Mouse (Mus musculus): ENCODE results near the gene Syt1. TPM values are rescaled to one million over a fixed set of nuclear protein-coding genes. Genes with fewer than 3 reads are reported as not detected.

The Syt1 gene
- polyA plus RNA-seq, 1 experiment from 2014 or later, result 16.9 TPM

DNA sequence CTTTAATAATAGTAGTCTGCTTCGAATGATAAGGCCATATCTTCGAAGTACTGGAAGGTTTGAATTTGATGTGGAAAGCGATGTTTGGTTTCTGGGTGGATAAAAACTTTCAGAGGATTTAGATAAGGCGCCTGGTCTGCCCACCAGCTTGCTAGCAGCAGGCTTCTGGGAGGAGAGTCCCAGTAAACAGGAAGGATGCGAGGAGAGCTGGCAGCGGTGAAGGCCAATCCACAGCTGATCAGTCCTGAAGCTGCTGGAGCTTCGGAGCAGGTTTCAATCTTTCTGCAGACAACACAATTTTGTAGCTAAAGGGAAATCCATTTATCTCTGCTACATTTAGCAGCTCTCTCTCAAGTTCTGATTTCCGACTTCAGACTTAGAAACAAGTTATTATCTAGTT, 358.7 kb downstream of the Syt1 start:
- WGBS, result 88% methylated on average over 8 of the region's 8 CpGs

DNA sequence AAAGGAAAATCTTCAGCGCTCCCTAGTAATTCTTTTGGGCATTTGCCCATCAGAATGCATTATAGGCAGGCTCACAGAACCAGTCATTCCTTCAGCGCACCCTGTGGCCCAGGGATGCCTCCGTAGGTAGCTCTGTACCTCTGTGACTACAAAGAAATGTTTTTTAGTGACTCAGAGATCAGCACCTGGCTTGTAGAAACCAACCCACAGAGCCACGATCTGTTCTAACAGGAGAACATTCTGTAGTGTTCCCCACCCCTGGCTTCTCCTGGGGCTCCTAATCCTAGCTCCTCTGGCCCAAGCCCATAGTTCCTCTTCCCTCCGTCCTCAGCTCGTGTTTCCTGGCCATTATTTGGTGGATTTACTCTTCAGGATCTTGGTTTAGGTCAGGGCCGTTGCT, 361.6 kb downstream of the Syt1 start:
- H3K27me3 ChIP-seq (ENCODE audit: control insufficient read depth, insufficient read depth, low read length), result no peaks in the 10 kb centered on the region
- H3K4me3 ChIP-seq (ENCODE audit: low read depth, low read length), result no peak overlapping the region
- H3K9ac ChIP-seq (ENCODE audit: low read length), result no peak overlapping the region
- no peak for DNase-seq (ENCODE audit: low spot score)
- 76% methylated on average over 7 of the region's 7 CpGs for WGBS
- no peak for ATAC-seq (replicated peaks; ENCODE audit: low FRiP score)
- no peaks in the 10 kb centered on the region for H3K4me1 ChIP-seq (replicated peaks; ENCODE audit: control insufficient read depth, insufficient read depth, low read length)
- no peak overlapping the region for H3K4me2 ChIP-seq (ENCODE audit: low read depth, low read length, severe bottlenecking)
- no peaks in the 10 kb centered on the region for H3K9me3 ChIP-seq (ENCODE audit: control insufficient read depth, low read length)
- H3K36me3 ChIP-seq (ENCODE audit: control insufficient read depth, insufficient read depth, low read length), result no peaks in the 10 kb centered on the region
- H3K27ac ChIP-seq (ENCODE audit: low read depth, low read length), result no peak overlapping the region

More for the DNA sequence above, 358.7 kb downstream of the Syt1 start:
- H3K4me2 ChIP-seq (ENCODE audit: low read depth, low read length, severe bottlenecking), result no peak overlapping the region
- no peaks in the 10 kb centered on the region for H3K27me3 ChIP-seq (ENCODE audit: control insufficient read depth, insufficient read depth, low read length)
- H3K27ac ChIP-seq (ENCODE audit: low read depth, low read length), result no peak overlapping the region
- DNase-seq (ENCODE audit: low spot score) (no peak), ATAC-seq (replicated peaks; ENCODE audit: low FRiP score) (no peak)
- no peak overlapping the region for H3K9ac ChIP-seq (ENCODE audit: low read length)
- no peak overlapping the region for H3K4me3 ChIP-seq (ENCODE audit: low read depth, low read length)
- no peaks in the 10 kb centered on the region for H3K36me3 ChIP-seq (ENCODE audit: control insufficient read depth, insufficient read depth, low read length)
- H3K4me1 ChIP-seq (replicated peaks; ENCODE audit: control insufficient read depth, insufficient read depth, low read length), result no peaks in the 10 kb centered on the region
- no peaks in the 10 kb centered on the region for H3K9me3 ChIP-seq (ENCODE audit: control insufficient read depth, low read length)

DNA sequence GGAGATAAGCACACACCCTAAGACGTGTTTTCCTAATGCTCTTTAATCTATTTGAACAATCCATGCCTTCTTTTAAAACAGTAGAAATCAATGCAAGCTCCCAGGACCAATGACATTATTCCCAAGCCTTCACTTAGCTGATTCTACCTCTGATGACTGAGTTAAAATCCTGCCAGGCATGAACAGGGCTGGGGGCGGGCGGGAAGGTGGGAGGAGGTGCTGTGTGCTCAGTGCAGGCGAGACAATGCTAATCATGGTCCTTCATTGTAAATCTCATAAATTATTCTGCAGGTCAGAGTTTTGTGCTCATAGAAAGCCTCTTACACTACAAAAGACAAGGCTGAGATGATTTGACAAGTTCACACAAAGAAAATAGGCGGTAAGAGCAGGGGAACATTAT, 366.9 kb downstream of the Syt1 start:
- Histone ChIP-seq H3K9ac (ENCODE audit: low read length) (no peak overlapping the region), H3K9me3 (ENCODE audit: control insufficient read depth, low read length) (no peaks in the 10 kb centered on the region), H3K36me3 (ENCODE audit: control insufficient read depth, insufficient read depth, low read length) (no peaks in the 10 kb centered on the region), H3K27ac (ENCODE audit: low read depth, low read length) (no peak overlapping the region), H3K4me3 (ENCODE audit: low read depth, low read length) (no peak overlapping the region), H3K27me3 (ENCODE audit: control insufficient read depth, insufficient read depth, low read length) (no peaks in the 10 kb centered on the region), H3K4me1 (replicated peaks; ENCODE audit: control insufficient read depth, insufficient read depth, low read length) (no peaks in the 10 kb centered on the region), H3K4me2 (ENCODE audit: low read depth, low read length, severe bottlenecking) (no peak overlapping the region)
- WGBS, result 63% methylated on average over 5 of the region's 5 CpGs
- ATAC-seq (replicated peaks; ENCODE audit: low FRiP score) (no peak), DNase-seq (ENCODE audit: low spot score) (no peak)

DNA sequence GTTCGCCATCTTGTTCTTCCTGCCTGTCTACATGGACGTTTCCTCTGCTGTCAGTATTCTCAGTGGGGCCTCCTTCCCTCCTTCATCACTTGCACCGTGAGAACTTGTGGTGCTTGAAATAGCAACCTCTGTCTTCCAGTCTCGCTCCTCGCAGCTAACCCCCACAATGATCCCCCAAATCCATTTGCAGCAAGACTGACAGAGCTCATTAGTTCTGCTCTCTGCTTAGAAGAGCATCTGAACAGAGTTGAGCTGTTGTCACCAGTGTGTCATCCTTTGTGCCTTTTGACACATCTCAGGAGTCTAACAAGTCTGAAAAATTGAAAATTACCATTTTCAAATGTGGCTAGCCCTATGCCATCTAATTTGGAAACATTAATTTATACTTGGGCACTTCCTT, 372.7 kb downstream of the Syt1 start:
- H3K4me2 ChIP-seq (ENCODE audit: low read depth, low read length, severe bottlenecking), result no peak overlapping the region
- WGBS, result 71% methylated on average over 5 of the region's 5 CpGs
- H3K36me3 ChIP-seq (ENCODE audit: control insufficient read depth, insufficient read depth, low read length), result no peaks in the 10 kb centered on the region
- no peak overlapping the region for H3K27ac ChIP-seq (ENCODE audit: low read depth, low read length)
- no peaks in the 10 kb centered on the region for H3K9me3 ChIP-seq (ENCODE audit: control insufficient read depth, low read length)
- ATAC-seq (replicated peaks; ENCODE audit: low FRiP score) (no peak), DNase-seq (ENCODE audit: low spot score) (no peak)
- no peaks in the 10 kb centered on the region for H3K4me1 ChIP-seq (replicated peaks; ENCODE audit: control insufficient read depth, insufficient read depth, low read length)
- no peaks in the 10 kb centered on the region for H3K27me3 ChIP-seq (ENCODE audit: control insufficient read depth, insufficient read depth, low read length)
- no peak overlapping the region for H3K4me3 ChIP-seq (ENCODE audit: low read depth, low read length)
- H3K9ac ChIP-seq (ENCODE audit: low read length), result no peak overlapping the region

DNA sequence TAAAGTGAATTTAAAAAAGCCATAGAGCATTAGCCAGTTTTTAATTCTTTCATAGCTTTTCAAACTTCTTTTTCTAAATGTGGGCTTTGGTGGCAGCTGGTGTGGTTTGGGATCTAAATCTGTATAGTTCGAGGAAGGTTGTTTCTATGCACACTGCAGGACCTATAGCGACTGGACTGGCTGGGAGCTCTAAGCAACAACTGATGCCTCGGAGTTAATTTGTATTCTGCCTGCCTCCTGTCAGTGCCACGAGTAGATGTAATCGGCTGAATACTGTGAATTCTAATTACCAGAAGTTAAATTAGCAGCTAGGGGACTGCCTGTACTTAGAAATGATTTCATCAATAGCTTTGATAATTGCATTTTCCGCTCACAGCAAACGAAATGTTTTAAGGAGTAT, 374.7 kb downstream of the Syt1 start:
- H3K36me3 ChIP-seq (ENCODE audit: control insufficient read depth, insufficient read depth, low read length), result no peaks in the 10 kb centered on the region
- WGBS, result 70% methylated on average over 7 of the region's 7 CpGs
- H3K27me3 ChIP-seq (ENCODE audit: control insufficient read depth, insufficient read depth, low read length), result no peaks in the 10 kb centered on the region
- no peak overlapping the region for H3K4me2 ChIP-seq (ENCODE audit: low read depth, low read length, severe bottlenecking)
- no peak overlapping the region for H3K27ac ChIP-seq (ENCODE audit: low read depth, low read length)
- H3K9ac ChIP-seq (ENCODE audit: low read length), result no peak overlapping the region
- no peak for DNase-seq (ENCODE audit: low spot score)
- H3K4me1 ChIP-seq (replicated peaks; ENCODE audit: control insufficient read depth, insufficient read depth, low read length), result no peaks in the 10 kb centered on the region
- no peaks in the 10 kb centered on the region for H3K9me3 ChIP-seq (ENCODE audit: control insufficient read depth, low read length)
- ATAC-seq (replicated peaks; ENCODE audit: low FRiP score), result 0 out of 2 replicates have a peak, but pooled peaks have one; percentile 35
- H3K4me3 ChIP-seq (ENCODE audit: low read depth, low read length), result no peak overlapping the region

DNA sequence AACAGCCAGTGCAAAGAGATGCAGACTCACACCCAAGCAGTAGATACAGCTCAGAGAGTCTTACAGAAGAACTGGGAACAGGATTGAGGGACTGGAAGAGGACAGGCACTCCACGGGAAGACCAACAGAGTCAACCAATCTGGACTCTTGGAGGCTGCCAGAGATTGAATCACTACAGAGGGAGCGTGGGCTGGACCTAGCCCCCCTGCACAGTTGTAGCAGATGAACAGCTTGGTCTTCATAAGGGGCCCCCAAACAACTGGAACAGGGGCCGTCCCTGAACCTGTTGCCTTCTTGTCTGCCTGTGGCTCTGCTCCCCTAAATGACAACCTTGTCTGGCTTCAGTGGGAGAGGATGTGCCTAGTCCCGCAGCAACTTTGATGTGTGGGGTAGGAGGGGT, 375.2 kb downstream of the Syt1 start:
- no peak for DNase-seq (ENCODE audit: low spot score)
- Histone ChIP-seq H3K9ac (ENCODE audit: low read length) (no peak overlapping the region), H3K4me3 (ENCODE audit: low read depth, low read length) (no peak overlapping the region), H3K27me3 (ENCODE audit: control insufficient read depth, insufficient read depth, low read length) (no peaks in the 10 kb centered on the region), H3K4me2 (ENCODE audit: low read depth, low read length, severe bottlenecking) (no peak overlapping the region), H3K27ac (ENCODE audit: low read depth, low read length) (no peak overlapping the region), H3K4me1 (replicated peaks; ENCODE audit: control insufficient read depth, insufficient read depth, low read length) (no peaks in the 10 kb centered on the region), H3K36me3 (ENCODE audit: control insufficient read depth, insufficient read depth, low read length) (no peaks in the 10 kb centered on the region), H3K9me3 (ENCODE audit: control insufficient read depth, low read length) (no peaks in the 10 kb centered on the region)
- 0 out of 2 replicates have a peak, but pooled peaks have one; percentile 16 for ATAC-seq (replicated peaks; ENCODE audit: low FRiP score)
- 81% methylated on average over 4 of the region's 4 CpGs for WGBS

DNA sequence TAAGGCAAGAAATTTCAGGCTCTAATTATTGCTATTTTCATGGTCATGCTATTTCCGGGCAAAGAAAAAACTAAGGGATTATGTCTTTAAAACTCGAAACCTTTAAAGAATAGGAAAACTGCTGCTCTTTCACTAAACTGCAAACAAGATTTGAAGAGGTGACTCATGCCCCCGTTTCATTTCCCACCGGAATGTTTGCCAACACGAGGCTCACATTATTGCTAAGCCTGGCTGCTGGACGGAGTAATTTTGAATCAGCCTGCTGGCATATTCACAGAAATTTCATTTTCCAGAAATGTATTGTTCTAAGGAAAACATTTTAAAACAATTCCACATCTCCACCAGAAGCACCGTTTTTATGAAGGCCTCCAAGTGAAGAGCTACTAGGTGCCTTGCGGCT, 379.9 kb downstream of the Syt1 start:
- Histone ChIP-seq H3K9ac (ENCODE audit: low read length) (no peak overlapping the region), H3K27ac (ENCODE audit: low read depth, low read length) (no peak overlapping the region), H3K4me2 (ENCODE audit: low read depth, low read length, severe bottlenecking) (no peak overlapping the region), H3K9me3 (ENCODE audit: control insufficient read depth, low read length) (no peaks in the 10 kb centered on the region), H3K4me1 (replicated peaks; ENCODE audit: control insufficient read depth, insufficient read depth, low read length) (no peaks in the 10 kb centered on the region), H3K27me3 (ENCODE audit: control insufficient read depth, insufficient read depth, low read length) (no peaks in the 10 kb centered on the region), H3K4me3 (ENCODE audit: low read depth, low read length) (no peak overlapping the region), H3K36me3 (ENCODE audit: control insufficient read depth, insufficient read depth, low read length) (no peaks in the 10 kb centered on the region)
- ATAC-seq (replicated peaks; ENCODE audit: low FRiP score), result no peak
- no peak for DNase-seq (ENCODE audit: low spot score)
- WGBS, result 93% methylated on average over 8 of the region's 8 CpGs

DNA sequence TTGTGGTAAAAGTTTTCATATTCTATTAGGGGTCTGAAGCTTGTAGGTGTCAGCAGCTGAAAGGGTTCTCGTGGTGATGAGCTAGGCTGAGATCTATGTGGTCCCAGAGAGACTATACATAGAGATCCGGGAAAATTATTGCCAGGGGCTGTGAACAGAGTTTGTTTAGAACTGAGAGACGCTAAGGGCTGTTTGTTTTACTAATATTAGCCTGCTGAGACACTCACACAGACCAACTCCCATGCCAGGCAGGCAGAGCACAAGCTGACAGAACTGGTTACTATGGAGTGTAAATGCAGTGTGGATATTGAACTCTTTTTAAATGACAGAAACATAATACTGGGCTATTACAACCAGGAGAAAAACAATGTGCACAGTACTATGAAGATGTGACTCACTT, 384.4 kb downstream of the Syt1 start:
- no peaks in the 10 kb centered on the region for H3K27me3 ChIP-seq (ENCODE audit: control insufficient read depth, insufficient read depth, low read length)
- ATAC-seq (replicated peaks; ENCODE audit: low FRiP score), result no peak
- H3K36me3 ChIP-seq (ENCODE audit: control insufficient read depth, insufficient read depth, low read length), result no peaks in the 10 kb centered on the region
- no peak overlapping the region for H3K4me3 ChIP-seq (ENCODE audit: low read depth, low read length)
- no peaks in the 10 kb centered on the region for H3K9me3 ChIP-seq (ENCODE audit: control insufficient read depth, low read length)
- WGBS, result 70% methylated on average over 3 of the region's 3 CpGs
- no peak overlapping the region for H3K9ac ChIP-seq (ENCODE audit: low read length)
- H3K4me2 ChIP-seq (ENCODE audit: low read depth, low read length, severe bottlenecking), result no peak overlapping the region
- DNase-seq (ENCODE audit: low spot score), result no peak
- H3K27ac ChIP-seq (ENCODE audit: low read depth, low read length), result no peak overlapping the region
- H3K4me1 ChIP-seq (replicated peaks; ENCODE audit: control insufficient read depth, insufficient read depth, low read length), result no peaks in the 10 kb centered on the region

DNA sequence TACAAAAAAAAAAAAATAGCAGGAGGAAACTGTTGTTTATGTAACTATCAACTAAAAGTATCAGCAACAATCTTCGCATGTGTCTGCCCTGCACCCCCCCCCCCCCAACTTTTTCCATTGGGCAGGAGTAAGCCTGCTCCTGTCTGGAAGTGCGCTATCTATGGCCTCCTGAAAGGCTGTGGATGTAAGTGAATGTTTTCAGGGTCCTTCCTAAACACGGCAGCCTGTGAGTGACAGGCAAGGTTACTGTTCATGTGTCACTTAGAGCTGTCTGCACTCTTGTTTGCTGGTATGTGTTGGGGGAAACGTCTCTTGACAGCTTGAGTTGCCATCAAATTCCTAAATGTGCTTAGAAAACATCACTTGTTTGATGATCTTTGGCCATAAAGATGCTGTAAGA, 387.8 kb downstream of the Syt1 start:
- ATAC-seq (replicated peaks; ENCODE audit: low FRiP score) (no peak), DNase-seq (ENCODE audit: low spot score) (no peak)
- Histone ChIP-seq H3K27ac (ENCODE audit: low read depth, low read length) (no peak overlapping the region), H3K9me3 (ENCODE audit: control insufficient read depth, low read length) (no peaks in the 10 kb centered on the region), H3K4me2 (ENCODE audit: low read depth, low read length, severe bottlenecking) (no peak overlapping the region), H3K36me3 (ENCODE audit: control insufficient read depth, insufficient read depth, low read length) (no peaks in the 10 kb centered on the region), H3K27me3 (ENCODE audit: control insufficient read depth, insufficient read depth, low read length) (no peaks in the 10 kb centered on the region), H3K4me1 (replicated peaks; ENCODE audit: control insufficient read depth, insufficient read depth, low read length) (no peaks in the 10 kb centered on the region), H3K9ac (ENCODE audit: low read length) (no peak overlapping the region), H3K4me3 (ENCODE audit: low read depth, low read length) (no peak overlapping the region)
- WGBS, result 72% methylated on average over 4 of the region's 4 CpGs
